Mouse (Mus musculus) neural tube, embryonic 15.5 days (tissue): Measurements from ENCODE around the gene Trim46. TPM values are rescaled to one million over a fixed set of nuclear protein-coding genes. Genes with fewer than 3 reads are reported as not detected.
A peak's percentile ranks its signal among the peaks of the same experiment; 100 is the strongest.
"Not testable (repeated sequence)": the region's sequence is repeated elsewhere in the genome, so short reads cannot be mapped to it uniquely, and the experiment has no call there.

ENCODE experiments used
- ATAC-seq: fragments of 200-750 bp; cut with Nextera tagmentation; 2 replicates; pipeline ENCODE4 v1.8.0; 2017; ENCODE audit warnings: mild to moderate bottlenecking, moderate TSS enrichment, moderate library complexity; ENCODE audit not compliant: low FRiP score
- H3K27ac ChIP-seq: fragments of 300-500 bp; sonication (generic); replicated peaks from 2 replicates; pipeline ENCODE4 v1.5.1; 2015; ENCODE audit warnings: mild to moderate bottlenecking, inconsistent platforms
- H3K27me3 ChIP-seq: fragments of 300-500 bp; sonication (generic); replicated peaks from 2 replicates; pipeline ENCODE4 v1.6.1; 2015; ENCODE audit warnings: inconsistent platforms
- H3K36me3 ChIP-seq: fragments of 300-500 bp; sonication (generic); 2 replicates; pipeline ENCODE4 v1.6.1; 2015; ENCODE audit warnings: inconsistent platforms
- H3K4me1 ChIP-seq: fragments of 300-500 bp; sonication (generic); 2 replicates; pipeline ENCODE4 v1.6.1; 2015; ENCODE audit warnings: inconsistent platforms
- H3K4me2 ChIP-seq: fragments of 300-500 bp; sonication (generic); 2 replicates; pipeline ENCODE4 v1.6.1; 2015; ENCODE audit warnings: inconsistent platforms, mild to moderate bottlenecking, moderate library complexity
- H3K4me3 ChIP-seq: fragments of 300-500 bp; sonication (generic); replicated peaks from 2 replicates; pipeline ENCODE4 v1.5.1; 2015; ENCODE audit warnings: mild to moderate bottlenecking, inconsistent platforms
- H3K9ac ChIP-seq: fragments of 300-500 bp; sonication (generic); replicated peaks from 2 replicates; pipeline ENCODE4 v1.6.1; 2015; ENCODE audit warnings: mild to moderate bottlenecking, inconsistent platforms
- H3K9me3 ChIP-seq: fragments of 300-500 bp; sonication (generic); replicated peaks from 2 replicates; pipeline ENCODE4 v1.6.1; 2016; ENCODE audit warnings: inconsistent platforms
- WGBS: fragments of 180-500 bp; shearing (Covaris S2); methylation state at CpG from one replicate; pipeline ENCODE4 v1.1.7; 2015; ENCODE audit warnings: mixed read lengths; 5-methylcytosine and 5-hydroxymethylcytosine counted together
- polyA plus RNA-seq: library from polyadenylated mRNA; unstranded; fragments of >200 nt; fragmentation: Nextera tagmentation; extraction: Ambion mirVana; gene quantifications from 2 replicates; pipeline ENCODE4 v1.2.1, GENCODE M21; 2015

The Trim46 gene
- polyA plus RNA-seq, 1 experiment from 2014 or later, result 76.6 TPM

- H3K4me1 ChIP-seq, result peaks cover 33% of the 10 kb centered on the region
- H3K9ac ChIP-seq, result no peak overlapping the region; the same call in 1 of the 2 replicates
- no peak for ATAC-seq
Observed at GRCm38 (mm10) chr3:89219546-89219945, 26.6 kb downstream of the Trim46 start.

GRCm38 (mm10) chr3:89218271-89218670 lies 27.8 kb downstream of the Trim46 start:
- no peak for ATAC-seq
- Histone ChIP-seq H3K27me3 (no peaks in the 10 kb centered on the region), H3K36me3 (no peaks in the 10 kb centered on the region), H3K4me2 (no peak overlapping the region), H3K27ac (no peak overlapping the region), H3K9ac (no peak overlapping the region), H3K9me3 (no peaks in the 10 kb centered on the region), H3K4me1 (peaks cover 27% of the 10 kb centered on the region), H3K4me3 (no peak overlapping the region)
- WGBS, result 77% methylated on average over 1 of the region's 1 CpGs

More at GRCm38 (mm10) chr3:89219546-89219945, 26.6 kb downstream of the Trim46 start:
- H3K27ac ChIP-seq, result no peak overlapping the region
- H3K36me3 ChIP-seq, result no peaks in the 10 kb centered on the region
- H3K4me3 ChIP-seq, result no peak overlapping the region
- H3K27me3 ChIP-seq, result no peaks in the 10 kb centered on the region
- WGBS, result 39% methylated on average over 8 of the region's 8 CpGs
- H3K4me2 ChIP-seq, result no peak overlapping the region
- H3K9me3 ChIP-seq, result no peaks in the 10 kb centered on the region

- H3K4me3 ChIP-seq, H3K27me3 ChIP-seq, H3K9me3 ChIP-seq, H3K36me3 ChIP-seq, H3K9ac ChIP-seq, ATAC-seq: not testable (repeated sequence)
- Histone ChIP-seq H3K4me2 (peak overlapping the region; percentile 85; the same call in 1 of the 2 replicates), H3K27ac (peak overlapping the region; percentile 99), H3K4me1 (peaks cover 46% of the 10 kb centered on the region)
- WGBS, result 71% methylated on average over 7 of the region's 7 CpGs
Observed at GRCm38 (mm10) chr3:89216407-89216806, 29.7 kb downstream of the Trim46 start.

- Histone ChIP-seq H3K4me2 (peak overlapping the region; percentile 85), H3K4me3 (peak overlapping the region; percentile 79), H3K9ac (peak overlapping the region; percentile 68), H3K36me3 (peaks cover 3% of the 10 kb centered on the region; the same call in 1 of the 2 replicates), H3K4me1 (peaks cover 45% of the 10 kb centered on the region), H3K27ac (peak overlapping the region; percentile 99), H3K9me3 (no peaks in the 10 kb centered on the region), H3K27me3 (no peaks in the 10 kb centered on the region)
- ATAC-seq, result peak; percentile 35
- under 1% methylated on average over 6 of the region's 6 CpGs for WGBS
Observed at GRCm38 (mm10) chr3:89215853-89216252, 30.3 kb downstream of the Trim46 start.

- H3K9me3 ChIP-seq, result no peaks in the 10 kb centered on the region
- H3K9ac ChIP-seq, result peak within 1 kb of the TSS; percentile 68
- H3K36me3 ChIP-seq, result peaks cover 12% of the 10 kb centered on the region
- H3K4me3 ChIP-seq, result peak within 1 kb of the TSS; percentile 79
- no peaks in the 10 kb centered on the region for H3K27me3 ChIP-seq
- no peak for ATAC-seq
- under 1% methylated on average over 19 of the region's 19 CpGs for WGBS
- peak within 1 kb of the TSS; percentile 99 for H3K27ac ChIP-seq
- H3K4me1 ChIP-seq, result peaks cover 48% of the 10 kb centered on the region
- H3K4me2 ChIP-seq, result peak within 1 kb of the TSS; percentile 85
Observed at GRCm38 (mm10) chr3:89214681-89215411, 31.3 kb downstream of the Trim46 start, which contains the start of gene Thbs3. TSS of gene Thbs3 (plus strand) at chr3:89215180.

GRCm38 (mm10) chr3:89213803-89214530 lies 32.1 kb downstream of the Trim46 start:
- peaks cover 21% of the 10 kb centered on the region for H3K36me3 ChIP-seq
- no peaks in the 10 kb centered on the region for H3K27me3 ChIP-seq
- H3K9me3 ChIP-seq, result no peaks in the 10 kb centered on the region
- H3K4me1 ChIP-seq, result peaks cover 48% of the 10 kb centered on the region
- WGBS, result under 1% methylated on average over 69 of the region's 69 CpGs
- ATAC-seq, result peak; percentile 91
- H3K9ac ChIP-seq, result peak overlapping the region; percentile 68
- H3K27ac ChIP-seq, result peak overlapping the region; percentile 99
- peak overlapping the region; percentile 79 for H3K4me3 ChIP-seq
- peak overlapping the region; percentile 85 for H3K4me2 ChIP-seq

- Histone ChIP-seq H3K27ac (no peak overlapping the region; the same call in 1 of the 2 replicates), H3K4me2 (no peak overlapping the region), H3K9me3 (no peaks in the 10 kb centered on the region), H3K36me3 (peaks cover 53% of the 10 kb centered on the region), H3K27me3 (no peaks in the 10 kb centered on the region), H3K9ac (no peak overlapping the region), H3K4me1 (peaks cover 42% of the 10 kb centered on the region), H3K4me3 (no peak overlapping the region)
- WGBS, result 77% methylated on average over 7 of the region's 7 CpGs
- ATAC-seq, result no peak
Observed at GRCm38 (mm10) chr3:89210731-89211130, 35.4 kb downstream of the Trim46 start.

- no peak for ATAC-seq
- Histone ChIP-seq H3K9me3 (no peaks in the 10 kb centered on the region), H3K27ac (no peak overlapping the region; the same call in 1 of the 2 replicates), H3K9ac (no peak overlapping the region), H3K4me1 (peaks cover 37% of the 10 kb centered on the region), H3K4me2 (no peak overlapping the region), H3K36me3 (peaks cover 59% of the 10 kb centered on the region), H3K4me3 (no peak overlapping the region), H3K27me3 (no peaks in the 10 kb centered on the region)
- 87% methylated on average over 13 of the region's 13 CpGs for WGBS
Observed at GRCm38 (mm10) chr3:89210162-89210561, 35.9 kb downstream of the Trim46 start.

GRCm38 (mm10) chr3:89209731-89210130 lies 36.4 kb downstream of the Trim46 start:
- no peak overlapping the region for H3K9ac ChIP-seq
- peaks cover 59% of the 10 kb centered on the region for H3K36me3 ChIP-seq
- H3K27me3 ChIP-seq, result no peaks in the 10 kb centered on the region
- no peak overlapping the region for H3K27ac ChIP-seq
- WGBS, result 89% methylated on average over 7 of the region's 7 CpGs
- H3K9me3 ChIP-seq, result no peaks in the 10 kb centered on the region
- ATAC-seq, result no peak
- H3K4me3 ChIP-seq, result no peak overlapping the region
- peaks cover 32% of the 10 kb centered on the region for H3K4me1 ChIP-seq
- H3K4me2 ChIP-seq, result no peak overlapping the region

- Histone ChIP-seq H3K4me3 (no peak overlapping the region), H3K9ac (no peak overlapping the region), H3K9me3 (no peaks in the 10 kb centered on the region), H3K4me1 (peaks cover 32% of the 10 kb centered on the region), H3K27ac (no peak overlapping the region), H3K4me2 (no peak overlapping the region), H3K27me3 (no peaks in the 10 kb centered on the region), H3K36me3 (peaks cover 64% of the 10 kb centered on the region)
- WGBS, result 87% methylated on average over 6 of the region's 6 CpGs
- ATAC-seq, result no peak
Observed at GRCm38 (mm10) chr3:89208736-89209135, 37.4 kb downstream of the Trim46 start.

- no peak for ATAC-seq
- peaks cover 33% of the 10 kb centered on the region for H3K4me1 ChIP-seq
- no peaks in the 10 kb centered on the region for H3K9me3 ChIP-seq
- H3K9ac ChIP-seq, result no peak overlapping the region
- H3K4me3 ChIP-seq, result no peak overlapping the region
- no peak overlapping the region for H3K27ac ChIP-seq
- no peaks in the 10 kb centered on the region for H3K27me3 ChIP-seq
- H3K4me2 ChIP-seq, result no peak overlapping the region
- WGBS, result 92% methylated on average over 13 of the region's 13 CpGs
- H3K36me3 ChIP-seq, result peaks cover 64% of the 10 kb centered on the region
Observed at GRCm38 (mm10) chr3:89208075-89208657, 37.9 kb downstream of the Trim46 start.
